Mouse (Mus musculus): Measurements from ENCODE around the gene Gtf2a2. TPM values are rescaled to one million over a fixed set of nuclear protein-coding genes. Genes with fewer than 3 reads are reported as not detected.

The Gtf2a2 gene
- total and polyA plus RNA-seq, 3 experiments = 74.9 to 75.8 TPM; not detected in 1

DNA sequence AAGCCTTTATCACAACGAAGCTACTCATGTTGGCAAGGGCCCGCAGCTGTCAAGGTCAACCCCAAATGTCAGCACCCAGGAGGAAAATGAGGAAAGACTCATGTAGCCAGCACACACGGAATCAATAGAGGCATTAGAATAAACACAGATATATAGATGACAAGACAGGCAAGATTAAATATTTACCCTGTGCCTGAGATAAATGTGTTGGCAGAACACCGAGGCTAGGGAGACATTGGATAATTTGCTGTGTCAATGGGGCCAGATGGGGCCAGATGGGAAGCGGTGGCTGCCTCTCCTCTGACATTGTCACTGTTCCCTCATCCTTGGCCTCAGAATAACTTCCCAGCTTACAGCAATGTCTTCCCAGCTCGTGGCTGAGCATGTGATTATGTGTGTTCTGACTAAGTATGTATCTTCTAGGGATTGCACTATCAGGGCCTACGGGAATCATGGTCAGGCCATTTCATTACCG lies 57.6 kb downstream of the Gtf2a2 start:
- Histone ChIP-seq H3K4me3 (ENCODE audit: control insufficient read depth in 1 of 2, insufficient read depth in 1 of 2, low read depth in 2 of 2, low read length in 2 of 2) (no peak overlapping the region), H3K79me2 (ENCODE audit: control insufficient read depth, insufficient read depth, low read length, poor library complexity) (no peaks in the 10 kb centered on the region), H3K9me3 (replicated peaks; ENCODE audit: insufficient read depth, low read length) (no peaks in the 10 kb centered on the region), H3K27me3 (ENCODE audit: control insufficient read depth in 1 of 2, insufficient read depth in 2 of 2, low read length in 2 of 2) (0 out of 4 replicates have a peak, but pooled peaks cover 0 to 2% of the 10 kb centered on the region in 2 experiments), H3K9ac (ENCODE audit: control insufficient read depth, low read depth, low read length, poor library complexity, severe bottlenecking) (no peak overlapping the region), H3K27ac (ENCODE audit: control insufficient read depth, low read depth, low read length) (no peak overlapping the region), H3K4me1 (ENCODE audit: control insufficient read depth in 1 of 2, insufficient read depth in 2 of 2, low read length in 2 of 2) (no peaks in the 10 kb centered on the region), H3K36me3 (ENCODE audit: control insufficient read depth in 1 of 2, insufficient read depth in 2 of 2, low read length in 2 of 2) (no peaks in the 10 kb centered on the region)
- DNase-seq (ENCODE audit: low read depth, low spot score) = no peak
- TF ChIP-seq USF2 (IDR thresholded peaks at IDR 0.05; ENCODE audit: borderline replicate concordance in 1 of 2, insufficient read depth in 1 of 2, low read depth in 1 of 2, low read length in 2 of 2) = no peak
- TF ChIP-seq SMC3 (IDR thresholded peaks at IDR 0.05; ENCODE audit: low read depth, low read length) = no peak
- TF ChIP-seq NRF1 (IDR thresholded peaks at IDR 0.05; ENCODE audit: insufficient read depth, low read depth, low read length, poor library complexity, severe bottlenecking) = no peak
- TF ChIP-seq MAZ (IDR thresholded peaks at IDR 0.05; ENCODE audit: low read depth, low read length) = no peak
- no peak for TF ChIP-seq MAX (IDR thresholded peaks at IDR 0.05; ENCODE audit: low read length)
- TF ChIP-seq MYC (IDR thresholded peaks at IDR 0.05; ENCODE audit: low read depth, low read length) = no peak
- TF ChIP-seq RCOR1 (IDR thresholded peaks at IDR 0.05; ENCODE audit: low read depth, low read length) = no peak
- TF ChIP-seq ZKSCAN1 (IDR thresholded peaks at IDR 0.05; ENCODE audit: low read depth, low read length) = no peak
- no peak for TF ChIP-seq RAD21 (IDR thresholded peaks at IDR 0.05; ENCODE audit: low read depth, low read length)
- no peak for TF ChIP-seq HCFC1 (IDR thresholded peaks at IDR 0.05; ENCODE audit: low read depth, low read length)
- no peak for TF ChIP-seq ZMIZ1 (IDR thresholded peaks at IDR 0.05; ENCODE audit: low read depth, low read length)
- no peak for TF ChIP-seq ZC3H11A (IDR thresholded peaks at IDR 0.05; ENCODE audit: low read depth, low read length)
- no peak for TF ChIP-seq USF1 (IDR thresholded peaks at IDR 0.05; ENCODE audit: low read depth, low read length)
- no peak for TF ChIP-seq GATA1 (IDR thresholded peaks at IDR 0.05; ENCODE audit: low read depth, low read length)
- no peak for TF ChIP-seq E2F4 (IDR thresholded peaks at IDR 0.05; ENCODE audit: borderline replicate concordance, low read depth, low read length)
- no peak for TF ChIP-seq MEF2A (IDR thresholded peaks at IDR 0.05; ENCODE audit: extremely low read depth, insufficient replicate concordance, low read depth, low read length, poor library complexity, severe bottlenecking)
- no peak for TF ChIP-seq MXI1 (IDR thresholded peaks at IDR 0.05; ENCODE audit: low read depth, low read length)
- TF ChIP-seq JUND (IDR thresholded peaks at IDR 0.05; ENCODE audit: low read depth, low read length) = no peak

DNA sequence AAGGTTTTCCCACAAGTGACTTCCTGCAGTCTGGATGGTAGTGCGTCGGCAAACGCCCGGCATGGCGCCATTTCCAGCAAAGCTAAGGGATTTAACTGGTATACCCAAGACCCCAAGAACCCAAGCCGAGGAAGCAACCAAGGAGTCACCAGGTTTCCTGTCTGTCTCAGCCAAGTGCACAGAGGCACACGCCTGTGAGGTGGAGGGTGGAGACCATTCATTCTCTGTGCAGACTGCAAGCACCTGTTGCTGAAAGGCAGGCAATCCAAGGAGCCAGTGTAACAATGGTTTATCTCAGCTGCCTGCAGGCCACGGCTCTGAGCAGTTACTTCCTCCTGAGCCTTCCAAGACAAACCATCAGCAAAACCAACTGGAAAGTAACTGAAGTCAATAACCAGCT lies 60.0 kb downstream of the Gtf2a2 start:
- DNase-seq (ENCODE audit: low read depth, low spot score) = peak; percentile 10

More for the DNA sequence above, 60.0 kb downstream of the Gtf2a2 start:
- Histone ChIP-seq H3K9ac (ENCODE audit: control insufficient read depth, low read depth, low read length, poor library complexity, severe bottlenecking) (no peak overlapping the region), H3K4me3 (ENCODE audit: control insufficient read depth in 1 of 2, insufficient read depth in 1 of 2, low read depth in 2 of 2, low read length in 2 of 2) (no peak overlapping the region), H3K79me2 (ENCODE audit: control insufficient read depth, insufficient read depth, low read length, poor library complexity) (no peaks in the 10 kb centered on the region), H3K4me1 (ENCODE audit: control insufficient read depth in 1 of 2, insufficient read depth in 2 of 2, low read length in 2 of 2) (no peaks in the 10 kb centered on the region), H3K27me3 (ENCODE audit: control insufficient read depth in 1 of 2, insufficient read depth in 2 of 2, low read length in 2 of 2) (peaks cover 2 to 4% of the 10 kb centered on the region in 2 experiments; a peak in 1 of 4 replicates), H3K9me3 (replicated peaks; ENCODE audit: insufficient read depth, low read length) (no peaks in the 10 kb centered on the region), H3K36me3 (ENCODE audit: control insufficient read depth in 1 of 2, insufficient read depth in 2 of 2, low read length in 2 of 2) (no peaks in the 10 kb centered on the region), H3K27ac (ENCODE audit: control insufficient read depth, low read depth, low read length) (no peak overlapping the region)
- TF ChIP-seq EP300 (IDR thresholded peaks at IDR 0.05; ENCODE audit: low read depth in 1 of 2, low read length in 2 of 2) (no peak), TBP (IDR thresholded peaks at IDR 0.05; ENCODE audit: low read depth, low read length) (no peak), E2F4 (IDR thresholded peaks at IDR 0.05; ENCODE audit: borderline replicate concordance, low read depth, low read length) (no peak)

Other genes starting within 250 kb of the Gtf2a2 start
- gene Bnip2, start 23.1 kb upstream of the Gtf2a2 start, total RNA-seq (2012; rRNA removed) = 41.9 and 49.7 TPM in 2 replicates
- gene Bnip2, start 23.1 kb upstream of the Gtf2a2 start, polyA plus RNA-seq (2012; ENCODE audit: insufficient read depth in 1 of 2, insufficient read length in 2 of 2, low read depth in 1 of 2, low replicate concordance in 2 of 2, missing spikeins in 1 of 2) = 10 to 100 TPM in 1 of 2 experiments, not detected in 1; 57.2 TPM
- gene Gcnt3, start 25.5 kb downstream of the Gtf2a2 start, total RNA-seq (2012; rRNA removed) = not detected in 2 replicates
- gene Gcnt3, start 25.5 kb downstream of the Gtf2a2 start, polyA plus RNA-seq (2012; ENCODE audit: insufficient read depth in 1 of 2, insufficient read length in 2 of 2, low read depth in 1 of 2, low replicate concordance in 2 of 2, missing spikeins in 1 of 2) = not detected
- gene Fam81a, start 130.0 kb downstream of the Gtf2a2 start, total RNA-seq (2012; rRNA removed) = not detected in 2 replicates
- gene Fam81a, start 130.0 kb downstream of the Gtf2a2 start, polyA plus RNA-seq (2012; ENCODE audit: insufficient read depth in 1 of 2, insufficient read length in 2 of 2, low read depth in 1 of 2, low replicate concordance in 2 of 2, missing spikeins in 1 of 2) = not detected
- gene Myo1e, start 194.8 kb downstream of the Gtf2a2 start, total RNA-seq (2012; rRNA removed) = 3.4 and 4.9 TPM in 2 replicates
- 1 to 10 TPM in 1 of 2 experiments, not detected in 1; 7.8 TPM for gene Myo1e, start 194.8 kb downstream of the Gtf2a2 start, polyA plus RNA-seq (2012; ENCODE audit: insufficient read depth in 1 of 2, insufficient read length in 2 of 2, low read depth in 1 of 2, low replicate concordance in 2 of 2, missing spikeins in 1 of 2)